Mouse (Mus musculus) bone marrow macrophage, adult 2 months (primary cell): ENCODE measurements around the gene Spata2. TPM values are rescaled to one million over a fixed set of nuclear protein-coding genes. Genes with fewer than 3 reads are reported as not detected.
A peak's percentile ranks its signal among the peaks of the same experiment; 100 is the strongest.

Experiments
- H3K27ac ChIP-seq: 2 replicates; pipeline ENCODE4 v1.5.1; 2012; ENCODE audit warnings: low read depth, low read length; ENCODE audit not compliant: insufficient read depth
- H3K4me1 ChIP-seq: 2 replicates; pipeline ENCODE4 v1.6.1; 2012; ENCODE audit warnings: low read length; ENCODE audit not compliant: control insufficient read depth, insufficient read depth
- H3K4me3 ChIP-seq: 2 replicates; pipeline ENCODE4 v1.5.1; 2012; ENCODE audit warnings: mild to moderate bottlenecking, low read length, moderate library complexity; ENCODE audit not compliant: insufficient read depth
- CTCF ChIP-seq: IDR thresholded peaks from 2 replicates; pipeline ENCODE4 v1.5.1; 2012; ENCODE audit warnings: low read depth, mild to moderate bottlenecking, low read length, moderate library complexity
- POLR2A ChIP-seq: IDR thresholded peaks from 2 replicates; pipeline ENCODE4 v1.6.1; 2012; ENCODE audit warnings: mild to moderate bottlenecking, low read depth, low read length, borderline replicate concordance
- polyA plus RNA-seq: library from polyadenylated mRNA; stranded (reverse); fragments of >200 nt; gene quantifications from 2 replicates; pipeline ENCODE4 v1.2.4, GENCODE M21; 2012; ENCODE audit not compliant: missing spikeins, insufficient read depth, insufficient read length

The Spata2 gene
- polyA plus RNA-seq, 1 experiment, result 14.2 TPM

- no peak overlapping the region for H3K27ac ChIP-seq
- no peak overlapping the region for H3K4me3 ChIP-seq
- peaks cover 15% of the 10 kb centered on the region for H3K4me1 ChIP-seq
- TF ChIP-seq POLR2A, result no peak
- no peak for TF ChIP-seq CTCF
Observed at GRCm38 (mm10) chr2:167497272-167497671, 4.6 kb upstream of the Spata2 start.

- H3K4me1 ChIP-seq, result peaks cover 15% of the 10 kb centered on the region
- H3K4me3 ChIP-seq, result no peak overlapping the region
- peak overlapping the region; percentile 22; the same call in 1 of the 2 replicates for H3K27ac ChIP-seq
- no peak for TF ChIP-seq CTCF
- TF ChIP-seq POLR2A, result no peak
Observed at GRCm38 (mm10) chr2:167496437-167496836, 3.8 kb upstream of the Spata2 start.

DNA sequence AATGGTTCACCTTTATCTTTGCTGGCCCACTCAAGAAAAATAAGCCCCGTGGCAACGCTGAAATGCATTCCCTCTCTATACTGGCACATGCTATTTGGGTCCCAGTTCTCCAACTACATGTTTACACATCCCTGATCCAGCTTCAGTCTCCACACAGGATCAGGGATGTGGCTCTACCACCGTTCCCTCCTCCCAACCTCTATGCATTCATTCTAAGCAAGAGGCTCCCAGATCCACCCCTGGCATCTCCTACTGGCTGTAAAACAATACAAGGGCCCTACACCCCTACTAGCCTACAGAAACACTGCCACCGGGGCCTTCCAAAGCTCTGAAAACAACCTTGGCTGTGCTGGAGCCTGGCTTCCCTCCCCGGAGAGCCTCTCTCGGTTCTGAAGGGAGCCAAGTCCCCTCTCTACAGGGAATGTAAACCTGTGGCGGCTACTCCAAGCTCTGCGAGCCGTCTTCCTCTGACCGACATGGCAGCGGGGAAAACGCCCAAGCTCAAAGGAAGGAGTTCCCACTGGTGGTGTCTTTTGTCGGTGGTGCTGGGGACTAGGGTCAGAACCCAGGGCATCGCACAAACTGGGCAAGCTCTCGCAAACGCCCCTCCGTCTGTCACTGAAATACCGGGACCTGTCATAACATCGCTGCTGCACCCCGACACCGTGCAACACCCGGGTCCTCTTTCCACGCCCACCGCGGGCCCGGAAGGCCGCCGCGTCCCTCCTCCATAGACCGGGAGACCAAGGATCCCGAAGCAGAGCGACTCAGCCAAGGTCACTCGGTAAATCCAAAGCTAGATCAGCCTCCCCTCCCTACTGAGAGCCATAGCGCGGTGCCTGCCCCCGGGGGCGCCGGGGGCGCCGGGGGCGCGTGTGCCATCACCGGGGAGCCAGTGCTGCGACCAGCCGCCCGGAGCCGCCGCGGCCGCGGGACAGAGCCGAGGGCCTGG is 654 bp downstream of the Spata2 start, which contains the start of gene Rnf114:
Rnf114 (plus strand) TSS at position 889 of the 952 bp plus-strand sequence.
- peak within 1 kb of the TSS; percentile 74 for H3K4me3 ChIP-seq
- peak within 1 kb of the TSS; percentile 94 for H3K27ac ChIP-seq
- TF ChIP-seq CTCF (no peak), POLR2A (no peak)
- peaks cover 31% of the 10 kb centered on the region for H3K4me1 ChIP-seq

GRCm38 (mm10) chr2:167490813-167491525 is 1.7 kb downstream of the Spata2 start:
- H3K27ac ChIP-seq, result peak overlapping the region; percentile 19
- peaks cover 22% of the 10 kb centered on the region for H3K4me1 ChIP-seq
- TF ChIP-seq CTCF, result no peak
- TF ChIP-seq POLR2A, result no peak
- H3K4me3 ChIP-seq, result peak overlapping the region; percentile 74

DNA sequence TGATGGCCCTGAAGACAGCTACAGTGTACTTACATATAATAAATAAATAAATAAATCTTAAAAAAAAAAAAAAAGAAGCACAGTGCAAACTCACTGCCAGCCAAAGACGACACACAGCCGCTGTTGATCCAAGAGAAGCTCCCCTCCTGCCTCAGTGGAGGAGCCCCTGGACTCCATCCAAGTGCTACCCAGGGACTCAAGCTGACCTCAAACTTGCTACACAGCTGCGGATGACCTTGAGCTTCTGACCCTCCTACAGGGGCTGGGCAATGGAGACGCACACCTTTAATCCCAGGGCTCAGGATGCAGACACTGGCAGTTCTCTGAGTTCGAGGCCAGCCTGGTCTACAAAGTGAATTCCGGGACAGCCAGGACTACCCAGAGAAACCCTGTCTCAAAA is 4.7 kb downstream of the Spata2 start:
- TF ChIP-seq POLR2A (no peak), CTCF (no peak)

GRCm38 (mm10) chr2:167487551-167487950 is 5.1 kb downstream of the Spata2 start:
- Histone ChIP-seq H3K4me1 (peaks cover 24% of the 10 kb centered on the region), H3K27ac (no peak overlapping the region), H3K4me3 (no peak overlapping the region)
- TF ChIP-seq POLR2A (no peak), CTCF (no peak)

More for the DNA sequence above, 4.7 kb downstream of the Spata2 start:
- Histone ChIP-seq H3K4me1 (peaks cover 24% of the 10 kb centered on the region), H3K4me3 (no peak overlapping the region), H3K27ac (no peak overlapping the region)

- Histone ChIP-seq H3K27ac (no peak overlapping the region), H3K4me1 (peaks cover 24% of the 10 kb centered on the region), H3K4me3 (no peak overlapping the region)
- no peak for TF ChIP-seq POLR2A
- TF ChIP-seq CTCF, result no peak
Observed at GRCm38 (mm10) chr2:167486573-167486972, 6.1 kb downstream of the Spata2 start.

DNA sequence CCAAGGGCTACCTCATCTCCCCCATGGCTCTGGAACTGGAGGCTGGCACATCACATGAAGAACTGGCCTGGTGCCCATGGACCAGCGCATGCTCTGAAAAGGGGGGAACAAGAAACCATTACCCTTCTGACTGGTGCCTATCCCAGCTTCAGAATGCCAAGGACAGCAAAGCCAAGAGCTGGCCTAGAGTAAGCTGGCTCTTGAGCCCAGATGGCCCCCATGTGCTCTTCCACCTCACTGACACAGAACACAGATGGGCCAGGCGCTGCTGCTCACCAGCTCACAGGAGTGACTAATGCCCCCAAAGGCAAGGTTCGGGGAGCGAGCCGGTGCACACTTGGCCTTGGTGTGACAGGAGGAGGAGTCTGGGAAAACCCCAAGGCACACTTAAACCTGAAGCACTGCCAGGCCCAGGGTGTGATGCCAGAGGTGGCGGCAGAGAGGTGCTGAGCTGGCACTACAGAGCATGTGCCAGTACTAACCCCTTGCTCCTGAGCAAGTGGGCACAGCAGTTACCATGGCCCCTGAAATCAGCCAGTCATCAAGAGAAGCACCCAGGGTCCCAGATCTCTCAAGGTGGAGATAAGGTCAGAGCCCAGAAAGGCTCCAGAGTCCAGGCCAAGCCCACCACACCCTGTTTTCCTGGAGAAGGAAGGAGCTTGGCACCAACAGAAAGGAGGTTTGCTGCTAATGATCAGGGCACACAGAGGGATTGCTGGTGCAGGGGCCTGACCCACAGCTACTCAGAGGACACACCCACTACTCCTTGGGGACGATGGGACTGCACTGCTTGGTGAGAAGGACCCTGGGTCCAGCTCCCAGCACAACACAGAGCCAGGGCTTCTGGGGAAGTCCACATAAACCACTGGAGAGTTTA is 6.9 kb downstream of the Spata2 start:
- H3K4me1 ChIP-seq, result peaks cover 21% of the 10 kb centered on the region
- no peak overlapping the region for H3K27ac ChIP-seq
- H3K4me3 ChIP-seq, result no peak overlapping the region
- TF ChIP-seq CTCF, result no peak
- TF ChIP-seq POLR2A, result no peak

DNA sequence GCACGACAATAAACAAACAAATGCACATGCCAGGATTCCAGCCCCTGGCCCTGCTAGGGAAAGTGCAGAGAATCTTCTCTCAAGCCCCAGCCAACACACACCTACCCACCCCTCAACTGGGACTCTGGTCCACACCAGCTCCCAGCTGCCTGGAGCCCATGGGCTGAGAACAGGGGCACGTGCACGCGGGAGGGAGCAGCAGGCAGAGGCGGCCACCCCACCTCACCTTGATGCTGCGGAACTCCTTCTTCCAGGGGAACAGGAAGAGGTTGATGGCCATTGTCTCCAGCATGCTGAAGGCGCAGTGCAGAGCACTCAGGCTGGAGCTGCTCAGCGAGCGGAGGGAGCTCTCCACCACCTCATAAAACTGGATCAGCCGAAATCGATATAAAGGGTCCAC is 7.8 kb downstream of the Spata2 start:
- no peak overlapping the region for H3K4me3 ChIP-seq
- no peak overlapping the region for H3K27ac ChIP-seq
- H3K4me1 ChIP-seq, result peaks cover 19% of the 10 kb centered on the region
- TF ChIP-seq CTCF (no peak), POLR2A (no peak)

GRCm38 (mm10) chr2:167483827-167484410 is 8.8 kb downstream of the Spata2 start:
- peaks cover 11% of the 10 kb centered on the region for H3K4me1 ChIP-seq
- no peak overlapping the region for H3K4me3 ChIP-seq
- no peak for TF ChIP-seq CTCF
- TF ChIP-seq POLR2A, result no peak
- H3K27ac ChIP-seq, result no peak overlapping the region
